Mouse (Mus musculus) liver, embryonic 14.5 days (tissue): ENCODE data around the gene Nek11. TPM values are rescaled to one million over a fixed set of nuclear protein-coding genes. Genes with fewer than 3 reads are reported as not detected.

Source experiments
- ATAC-seq: fragments of 200-750 bp; cut with Nextera tagmentation; 2 replicates; pipeline ENCODE4 v1.8.0; 2017; ENCODE audit warnings: moderate number of reproducible peaks, mild to moderate bottlenecking, moderate library complexity; ENCODE audit not compliant: insufficient read depth
- DNase-seq, 3 experiments: peaks; one replicate each; pipeline ENCODE4 v3.0.0-alpha.2; 2012 to 2013; ENCODE audit warnings: low read depth in 3 of 3, low spot score in 3 of 3
- H3K27ac ChIP-seq: fragments of 300-500 bp; sonication (generic); 2 replicates; pipeline ENCODE4 v1.5.1; 2014; ENCODE audit warnings: moderate library complexity, mild to moderate bottlenecking, control low read depth, inconsistent platforms
- H3K27me3 ChIP-seq: fragments of 300-500 bp; sonication (generic); 2 replicates; pipeline ENCODE4 v1.6.1; 2014; ENCODE audit warnings: mild to moderate bottlenecking, low read length, moderate library complexity; ENCODE audit not compliant: control insufficient read depth, insufficient read depth
- H3K36me3 ChIP-seq: fragments of 300-500 bp; sonication (generic); replicated peaks from 2 replicates; pipeline ENCODE4 v1.6.1; 2014; ENCODE audit warnings: low read depth; ENCODE audit not compliant: control insufficient read depth, insufficient read depth
- H3K4me1 ChIP-seq, 2 experiments: fragments of 200-500 bp in 1 of 2; fragments of 300-500 bp in 1 of 2; sonication (generic) in 1 of 2; replicated peaks; 2 replicates each; pipeline ENCODE4 v1.6.1; 2012 to 2014; ENCODE audit warnings: antibody characterized with exemption in 1 of 2, inconsistent platforms in 1 of 2, low read length in 1 of 2; ENCODE audit not compliant: control insufficient read depth in 2 of 2, insufficient read depth in 2 of 2
- H3K4me2 ChIP-seq: fragments of 300-500 bp; sonication (generic); 2 replicates; pipeline ENCODE4 v1.6.1; 2014; ENCODE audit warnings: low read depth, mild to moderate bottlenecking, control low read depth, moderate library complexity
- H3K4me3 ChIP-seq, 2 experiments: fragments of 200-500 bp in 1 of 2; fragments of 300-500 bp in 1 of 2; sonication (generic) in 1 of 2; 2 replicates each; pipeline ENCODE4 v1.5.1; 2012 to 2014; ENCODE audit warnings: low read depth in 2 of 2, low read length in 2 of 2, mild to moderate bottlenecking in 2 of 2, control low read depth in 1 of 2, inconsistent platforms in 1 of 2, moderate library complexity in 1 of 2; ENCODE audit not compliant: insufficient read depth in 1 of 2
- H3K9ac ChIP-seq: fragments of 300-500 bp; sonication (generic); replicated peaks from 2 replicates; pipeline ENCODE4 v1.6.1; 2014; ENCODE audit warnings: mild to moderate bottlenecking, control low read depth, moderate library complexity
- H3K9me3 ChIP-seq: fragments of 300-500 bp; sonication (generic); 2 replicates; pipeline ENCODE4 v1.6.1; 2016; ENCODE audit warnings: low read length, mixed read lengths; ENCODE audit not compliant: control insufficient read depth
- CTCF ChIP-seq: IDR thresholded peaks from 2 replicates; pipeline ENCODE4 v1.5.1; 2016; ENCODE audit warnings: antibody characterized with exemption, low read depth, control low read depth
- EP300 ChIP-seq: IDR thresholded peaks from 2 replicates; pipeline ENCODE4 v1.6.1; 2016; ENCODE audit warnings: antibody characterized with exemption, low read depth
- WGBS: fragments of 180-500 bp; shearing (Covaris S2); extraction: QIAGEN DNeasy Blood & Tissue Kit; methylation state at CpG from one replicate; pipeline ENCODE4 v1.1.7; 2014; ENCODE audit not compliant: insufficient replicate concordance; 5-methylcytosine and 5-hydroxymethylcytosine counted together
- polyA plus RNA-seq, 2 experiments: library from polyadenylated mRNA; depleted of rRNA in 1 of 2; stranded (reverse) in 1 of 2; unstranded in 1 of 2; fragments of >200 nt; fragmentation: Nextera tagmentation in 1 of 2; extraction: Ambion mirVana in 1 of 2; gene quantifications; 2 replicates each; pipeline versions ENCODE4 v1.2.1 to v1.2.3; 2012 to 2014

Nek11 gene
- polyA plus RNA-seq, 2 experiments, result not detected

DNA sequence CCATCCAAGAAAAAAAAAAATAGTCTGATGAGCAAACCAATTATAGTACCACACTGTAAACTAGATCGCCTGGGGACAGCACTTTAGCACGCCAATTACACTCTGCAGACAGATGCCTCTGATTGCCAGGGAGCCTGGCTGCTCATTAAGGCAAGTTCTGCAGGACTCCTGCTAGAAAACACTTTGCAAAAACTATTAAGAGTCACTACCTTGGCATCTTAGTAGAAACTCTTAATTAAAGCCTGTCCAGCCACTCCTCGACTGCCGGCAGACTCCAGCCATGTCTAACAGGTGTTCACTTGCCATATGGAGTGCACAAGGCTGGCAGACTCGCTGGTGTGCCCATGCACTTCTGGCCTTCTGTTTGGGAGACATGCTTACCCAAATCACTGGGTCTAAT lies 46.3 kb downstream of the Nek11 start:
- Histone ChIP-seq H3K9ac (no peak overlapping the region), H3K36me3 (no peaks in the 10 kb centered on the region), H3K27me3 (no peaks in the 10 kb centered on the region), H3K4me3 (no peak overlapping the region), H3K4me1 (no peaks in the 10 kb centered on the region), H3K9me3 (no peaks in the 10 kb centered on the region), H3K4me2 (no peak overlapping the region), H3K27ac (no peak overlapping the region)
- DNase-seq (no peak), ATAC-seq (no peak)
- 53% methylated on average over 5 of the region's 5 CpGs for WGBS
- TF ChIP-seq CTCF, result no peak
- no peak for TF ChIP-seq EP300

DNA sequence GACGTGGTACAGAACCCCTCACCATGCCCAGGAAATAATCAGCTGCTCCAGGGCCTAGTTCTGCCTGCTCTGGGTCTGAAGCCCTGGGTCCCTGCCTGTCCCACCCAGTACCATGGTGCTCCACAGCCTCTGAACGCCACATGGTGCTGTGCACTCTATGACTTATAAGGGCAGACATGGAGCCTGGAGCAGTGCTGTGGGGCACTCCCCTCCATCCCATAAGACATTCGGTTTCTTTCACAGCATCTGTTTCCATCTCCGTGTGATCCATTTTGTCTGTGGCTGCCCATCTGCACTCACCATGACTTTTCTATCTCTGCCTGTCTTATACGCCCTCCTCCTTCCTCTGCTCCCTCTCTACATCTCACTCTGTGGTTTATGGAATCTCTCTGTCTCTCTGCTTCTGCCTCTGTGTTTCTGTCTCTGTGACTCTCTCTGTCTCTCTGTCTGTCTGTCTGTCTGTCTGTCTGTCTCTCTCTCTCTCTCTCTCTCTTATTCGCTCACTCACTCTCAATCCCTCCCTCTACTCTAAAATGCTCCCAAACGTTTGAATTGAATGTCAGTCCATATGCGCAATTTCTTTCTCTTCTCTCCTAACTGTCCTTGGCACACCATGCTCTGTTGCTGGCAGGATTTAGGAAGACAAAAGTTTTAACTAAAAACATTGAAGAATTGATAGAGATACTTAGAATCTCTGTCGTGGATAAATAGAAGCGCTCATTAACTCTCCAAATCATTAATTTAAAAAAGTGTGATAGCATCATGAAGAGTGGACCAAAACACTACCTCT lies 46.9 kb downstream of the Nek11 start:
- TF ChIP-seq CTCF (no peak), EP300 (no peak)
- H3K36me3 ChIP-seq, result no peaks in the 10 kb centered on the region
- H3K9ac ChIP-seq, result no peak overlapping the region
- ATAC-seq, result no peak
- no peaks in the 10 kb centered on the region for H3K9me3 ChIP-seq
- no peaks in the 10 kb centered on the region for H3K4me1 ChIP-seq
- H3K27me3 ChIP-seq, result no peaks in the 10 kb centered on the region
- H3K4me3 ChIP-seq, result no peak overlapping the region
- H3K27ac ChIP-seq, result no peak overlapping the region
- no peak for DNase-seq
- no peak overlapping the region for H3K4me2 ChIP-seq
- 55% methylated on average over 10 of the region's 10 CpGs for WGBS

DNA sequence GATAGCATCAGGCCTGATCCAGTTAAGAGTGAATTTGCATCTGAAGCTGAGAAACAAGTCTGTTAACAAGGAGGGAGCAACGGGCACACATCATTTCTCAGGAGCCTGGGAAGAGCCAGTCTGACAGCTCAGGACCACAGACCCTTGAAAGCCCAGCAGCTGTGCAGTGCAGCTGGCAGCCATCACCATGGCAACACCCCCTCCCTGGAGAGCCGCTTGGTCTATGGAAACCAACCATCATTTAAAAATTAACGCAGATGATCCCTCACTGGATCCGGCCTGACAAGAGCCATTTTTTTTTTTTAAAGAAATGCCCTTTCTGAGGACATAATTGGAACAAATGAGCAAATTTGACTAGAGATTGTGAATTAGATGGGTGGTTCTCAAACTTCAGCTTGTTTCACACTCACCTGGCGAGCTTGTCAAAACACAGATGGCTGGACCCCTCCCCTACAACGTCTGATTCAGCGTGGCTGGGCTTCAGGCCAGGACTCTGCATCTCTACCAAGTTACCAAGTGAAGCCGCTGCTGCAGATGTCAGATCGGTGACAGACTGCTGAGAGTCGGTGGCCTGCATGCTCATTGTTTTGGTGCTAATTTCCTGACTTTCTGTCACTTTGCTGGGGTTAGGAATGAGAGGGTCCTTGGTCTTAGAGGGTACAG lies 52.2 kb downstream of the Nek11 start:
- TF ChIP-seq CTCF, result no peak
- no peak for TF ChIP-seq EP300
- H3K9ac ChIP-seq, result no peak overlapping the region

DNA sequence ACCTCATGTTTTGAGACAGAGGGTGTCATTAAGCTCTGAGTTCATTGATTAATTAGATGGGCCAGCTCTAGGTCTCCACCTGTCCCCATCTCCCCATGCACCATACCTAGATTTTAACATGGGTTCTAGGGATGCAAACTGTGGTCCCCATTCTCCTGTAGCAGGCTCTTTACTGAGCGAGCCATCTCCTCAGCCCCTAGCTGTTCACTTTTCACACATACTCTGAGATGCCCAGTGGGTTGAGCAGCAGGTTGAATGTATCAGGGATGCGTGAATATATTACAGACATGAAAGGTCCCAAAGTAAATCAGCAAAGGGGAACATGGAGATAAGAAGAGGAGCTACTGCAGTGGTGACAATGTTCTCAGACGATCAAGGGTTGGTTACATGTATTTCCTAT lies 52.8 kb downstream of the Nek11 start:
- DNase-seq (no peak), ATAC-seq (no peak)
- Histone ChIP-seq H3K9ac (no peak overlapping the region), H3K4me2 (no peak overlapping the region), H3K36me3 (no peaks in the 10 kb centered on the region), H3K27me3 (no peaks in the 10 kb centered on the region), H3K4me1 (no peaks in the 10 kb centered on the region), H3K9me3 (no peaks in the 10 kb centered on the region), H3K27ac (no peak overlapping the region), H3K4me3 (no peak overlapping the region)
- TF ChIP-seq CTCF, result no peak
- TF ChIP-seq EP300, result no peak
- WGBS, result 62% methylated on average over 3 of the region's 3 CpGs

More for the DNA sequence above, 52.2 kb downstream of the Nek11 start:
- no peak overlapping the region for H3K4me2 ChIP-seq
- no peak overlapping the region for H3K4me3 ChIP-seq
- H3K27me3 ChIP-seq, result no peaks in the 10 kb centered on the region
- H3K9me3 ChIP-seq, result no peaks in the 10 kb centered on the region
- no peaks in the 10 kb centered on the region for H3K36me3 ChIP-seq
- H3K4me1 ChIP-seq, result no peaks in the 10 kb centered on the region
- DNase-seq (no peak), ATAC-seq (no peak)
- WGBS, result 51% methylated on average over 10 of the region's 10 CpGs
- no peak overlapping the region for H3K27ac ChIP-seq

DNA sequence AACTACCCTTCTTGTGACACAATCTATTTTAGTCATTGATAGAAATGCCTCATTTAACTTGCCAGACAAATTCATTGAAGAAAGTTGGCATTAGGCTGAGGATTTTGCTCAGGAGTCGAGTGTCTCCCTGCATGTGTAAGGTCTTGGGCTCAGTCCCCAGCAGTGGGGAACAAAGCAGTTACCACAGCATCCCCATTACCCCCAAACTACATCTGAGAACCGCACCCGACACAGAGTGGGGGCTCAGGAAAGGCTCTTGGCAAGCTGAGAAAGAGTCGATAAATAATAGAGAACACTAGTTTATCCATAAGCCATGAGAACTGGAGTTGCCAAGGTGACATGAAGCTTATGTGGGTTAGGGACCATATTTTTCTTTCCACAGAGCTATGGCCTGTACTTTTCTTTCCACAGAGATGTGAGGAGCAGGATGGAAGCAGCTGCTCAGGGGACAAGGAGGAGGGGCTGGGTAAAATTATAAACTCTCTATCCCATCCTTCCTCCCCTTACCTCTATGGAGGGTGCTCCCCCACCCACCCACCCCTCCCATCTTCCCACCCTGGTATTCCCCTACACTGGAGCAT lies 62.8 kb downstream of the Nek11 start:
- 52% methylated on average over 4 of the region's 4 CpGs for WGBS
- Histone ChIP-seq H3K9me3 (no peaks in the 10 kb centered on the region), H3K36me3 (no peaks in the 10 kb centered on the region), H3K27me3 (no peaks in the 10 kb centered on the region), H3K4me1 (no peaks in the 10 kb centered on the region), H3K4me3 (no peak overlapping the region), H3K9ac (no peak overlapping the region), H3K27ac (no peak overlapping the region), H3K4me2 (no peak overlapping the region)
- DNase-seq (no peak), ATAC-seq (no peak)
- TF ChIP-seq CTCF (no peak), EP300 (no peak)
